Mouse (Mus musculus): Measurements from ENCODE around the gene Nanos2. TPM values are rescaled to one million over a fixed set of nuclear protein-coding genes. Genes with fewer than 3 reads are reported as not detected.

The Nanos2 gene
- polyA plus RNA-seq (2021; fragmentation: Nextera tagmentation) = not detected in 2 replicates
- long read RNA-seq, experiment 1 = 0 reads
- long read RNA-seq, experiment 2 = 0 reads

DNA sequence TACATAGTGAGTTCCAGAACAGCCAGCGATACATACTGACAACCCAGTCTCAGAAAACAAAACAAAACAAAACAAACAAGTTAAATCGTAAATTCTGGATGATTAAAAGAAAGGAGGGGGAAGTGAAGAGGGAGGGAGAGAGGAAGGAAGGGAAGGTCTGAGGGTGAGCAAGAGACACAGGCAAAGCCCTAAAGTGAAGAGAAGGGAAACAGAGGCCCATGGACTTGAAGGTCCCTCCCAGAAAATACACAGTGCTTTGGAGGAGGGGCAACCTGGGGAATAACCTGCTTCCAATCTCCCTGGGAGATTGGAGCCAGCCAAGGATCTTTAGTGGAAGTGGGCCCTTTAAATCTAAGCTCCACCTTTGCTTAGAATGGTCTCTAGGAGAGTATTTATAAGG lies at the start of gene Nanos2:
TSS of gene Nanos2 (plus strand) at position 301 of the 400 bp plus-strand sequence.

DNA sequence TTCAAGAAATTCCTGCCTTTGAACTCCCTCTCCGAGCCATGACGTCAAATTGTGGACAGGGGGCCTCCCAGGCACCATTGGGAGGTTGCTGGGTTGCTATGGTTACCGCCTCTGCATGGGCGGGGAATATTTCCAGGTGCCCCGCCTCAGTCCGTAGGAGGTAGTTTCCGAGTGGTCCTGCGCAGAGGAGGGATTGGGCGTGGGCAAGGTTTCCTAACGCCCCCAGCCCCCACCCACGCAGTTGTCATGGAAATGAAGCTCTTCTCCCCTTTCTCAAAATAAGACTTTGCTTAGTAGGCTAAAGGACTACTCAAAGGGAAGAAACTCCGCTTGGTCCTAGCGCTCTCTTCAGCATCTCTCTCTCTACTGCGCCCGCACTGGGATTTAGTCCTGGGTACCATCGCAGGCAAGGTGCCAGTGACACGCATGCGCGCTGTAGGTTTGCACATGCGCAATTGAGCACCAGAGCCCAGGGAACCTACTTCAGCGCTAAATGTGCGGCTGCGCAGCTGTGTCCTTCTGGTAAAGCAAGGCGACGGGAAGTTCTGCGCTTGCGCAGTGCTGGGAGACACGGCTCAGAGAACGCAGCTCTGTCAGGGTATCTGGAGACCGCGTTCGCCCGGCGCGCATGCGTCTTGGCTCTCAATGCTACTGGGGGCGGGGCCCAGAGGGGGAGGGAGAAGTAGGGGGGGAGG lies 3.5 kb downstream of the Nanos2 start, which contains the start of gene Mypop:
TSS of gene Mypop (plus strand) at position 645 of the 695 bp plus-strand sequence.

DNA sequence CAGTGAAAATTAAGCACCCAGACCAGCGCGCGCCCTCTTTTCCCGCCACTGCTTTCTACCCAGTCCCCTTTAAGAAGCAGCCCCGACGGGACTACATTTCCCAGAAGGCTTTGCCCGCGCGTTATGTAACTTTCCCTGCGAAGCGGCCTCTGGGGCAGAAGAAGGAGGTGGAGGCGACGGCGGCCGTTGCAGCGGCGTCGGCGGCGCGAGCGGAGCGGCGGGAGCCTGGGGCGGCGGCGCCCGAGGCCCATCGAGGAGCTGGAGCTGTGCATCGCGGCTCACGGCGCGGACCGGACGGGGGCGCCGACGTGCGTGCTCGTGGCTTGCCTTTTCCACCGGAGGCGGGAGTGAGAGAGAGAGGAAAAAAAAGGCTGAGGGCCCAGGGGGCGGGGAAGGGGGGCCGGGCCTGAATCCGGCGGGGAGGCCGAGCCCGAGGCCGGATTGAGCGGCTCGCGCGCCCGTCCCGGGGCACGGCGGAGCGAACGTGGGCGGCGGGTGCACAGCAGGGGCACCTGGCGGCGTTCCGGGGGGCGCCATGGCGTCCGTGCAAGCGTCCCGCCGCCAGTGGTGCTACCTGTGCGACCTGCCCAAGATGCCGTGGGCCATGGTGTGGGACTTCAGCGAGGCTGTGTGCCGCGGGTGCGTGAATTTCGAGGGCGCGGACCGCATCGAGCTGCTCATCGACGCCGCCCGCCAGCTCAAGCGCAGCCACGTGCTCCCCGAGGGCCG lies 16.9 kb downstream of the Nanos2 start, which contains the start of gene Irf2bp1:
TSS of gene Irf2bp1 (plus strand) at position 143 of the 729 bp plus-strand sequence.

DNA sequence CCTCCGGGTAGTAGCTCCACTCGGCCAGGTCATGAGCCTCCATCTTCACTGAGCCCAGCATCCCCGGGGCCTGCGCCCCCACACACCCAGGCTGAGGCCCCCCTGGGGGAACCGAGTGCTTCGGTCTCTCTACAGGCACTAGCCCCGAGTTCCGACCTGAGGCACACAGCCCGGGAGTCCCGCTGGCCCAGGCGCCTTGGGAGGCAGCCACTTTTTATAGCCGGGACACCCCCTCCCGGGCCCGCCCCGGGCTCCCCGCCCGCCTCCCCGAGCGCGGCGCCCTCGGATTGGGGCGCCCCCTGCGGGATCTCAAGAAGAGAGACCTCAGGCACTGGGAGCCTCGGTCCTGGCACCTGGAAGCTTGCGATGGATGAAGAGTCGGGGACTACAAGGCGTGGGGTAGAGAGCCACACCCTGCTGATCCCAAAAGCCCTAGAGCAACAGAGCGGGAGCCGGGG lies 36.2 kb downstream of the Nanos2 start, which contains the start of gene Foxa3:
TSS of gene Foxa3 (minus strand) at position 182 of the 458 bp plus-strand sequence.

DNA sequence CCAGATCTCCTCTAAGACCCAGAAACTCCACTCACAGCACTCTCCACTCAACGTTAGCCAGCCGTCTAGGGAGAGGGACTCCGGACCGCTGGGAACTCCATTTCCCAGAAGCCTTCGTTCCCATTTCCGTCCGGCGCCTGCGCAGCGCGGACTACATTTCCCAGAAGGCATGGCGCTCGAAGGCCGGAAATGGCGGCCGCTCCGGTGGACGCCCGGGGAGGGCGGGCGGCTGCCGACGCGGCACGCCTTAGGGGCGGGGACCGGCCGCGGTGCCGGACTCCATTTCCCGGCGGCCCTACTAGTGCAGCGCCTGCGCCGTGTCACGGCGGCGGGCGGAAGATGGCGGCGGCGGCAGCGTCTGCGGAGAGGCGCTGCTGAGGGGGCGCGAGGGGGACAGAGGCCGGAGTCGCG lies 36.9 kb downstream of the Nanos2 start, which contains the start of gene Sympk:
TSS of gene Sympk (plus strand) at position 282 of the 411 bp plus-strand sequence.

Other genes starting within 250 kb of the Nanos2 start
- not detected in 2 replicates for gene Psg19, start 188.9 kb upstream of the Nanos2 start, polyA plus RNA-seq (2021; fragmentation: Nextera tagmentation)
- gene Psg17, start 165.8 kb upstream of the Nanos2 start, polyA plus RNA-seq (2021; fragmentation: Nextera tagmentation) = not detected in 2 replicates
- gene Mill2, start 147.4 kb upstream of the Nanos2 start, polyA plus RNA-seq (2021; fragmentation: Nextera tagmentation) = 0.51 and 0.70 TPM in 2 replicates
- 8.7 and 9.9 TPM in 2 replicates for gene Pglyrp1, start 116.1 kb upstream of the Nanos2 start, polyA plus RNA-seq (2021; fragmentation: Nextera tagmentation)
- gene Ccdc61, start 77.0 kb upstream of the Nanos2 start, polyA plus RNA-seq (2021; fragmentation: Nextera tagmentation) = 12.1 and 13.0 TPM in 2 replicates
- 3.8 and 4.1 TPM in 2 replicates for gene Nova2, start 61.5 kb upstream of the Nanos2 start, polyA plus RNA-seq (2021; fragmentation: Nextera tagmentation)
- 4.8 and 6.6 TPM in 2 replicates for gene Mypop, start 3.8 kb downstream of the Nanos2 start, polyA plus RNA-seq (2021; fragmentation: Nextera tagmentation)
- 6.9 and 8.8 TPM in 2 replicates for gene Irf2bp1, start 16.6 kb downstream of the Nanos2 start, polyA plus RNA-seq (2021; fragmentation: Nextera tagmentation)
- not detected in 2 replicates for gene Foxa3, start 36.1 kb downstream of the Nanos2 start, polyA plus RNA-seq (2021; fragmentation: Nextera tagmentation)
- gene Sympk, start 37.0 kb downstream of the Nanos2 start, polyA plus RNA-seq (2021; fragmentation: Nextera tagmentation) = 18.9 and 23.2 TPM in 2 replicates
- 0.23 and 0.24 TPM in 2 replicates for gene Rsph6a, start 67.3 kb downstream of the Nanos2 start, polyA plus RNA-seq (2021; fragmentation: Nextera tagmentation)
- 22.3 and 22.4 TPM in 2 replicates for gene Dmwd, start 88.8 kb downstream of the Nanos2 start, polyA plus RNA-seq (2021; fragmentation: Nextera tagmentation)
- gene Dmpk, start 96.4 kb downstream of the Nanos2 start, polyA plus RNA-seq (2021; fragmentation: Nextera tagmentation) = 0.72 and 1.8 TPM in 2 replicates
- gene Six5, start 107.2 kb downstream of the Nanos2 start, polyA plus RNA-seq (2021; fragmentation: Nextera tagmentation) = 0.28 and 0.30 TPM in 2 replicates
- 0.10 and 0.23 TPM in 2 replicates for gene Gm4969, start 131.0 kb downstream of the Nanos2 start, polyA plus RNA-seq (2021; fragmentation: Nextera tagmentation)
- gene Fbxo46, start 132.5 kb downstream of the Nanos2 start, polyA plus RNA-seq (2021; fragmentation: Nextera tagmentation) = 7.0 and 8.7 TPM in 2 replicates
- 13.3 and 14.4 TPM in 2 replicates for gene Qpctl, start 161.9 kb downstream of the Nanos2 start, polyA plus RNA-seq (2021; fragmentation: Nextera tagmentation)
- 129 and 137 TPM in 2 replicates for gene Snrpd2, start 162.3 kb downstream of the Nanos2 start, polyA plus RNA-seq (2021; fragmentation: Nextera tagmentation)
- 0.13 TPM in 1 of 2 replicates, not detected in the other for gene Gipr, start 178.7 kb downstream of the Nanos2 start, polyA plus RNA-seq (2021; fragmentation: Nextera tagmentation)
- 6.0 and 6.1 TPM in 2 replicates for gene Eml2, start 189.0 kb downstream of the Nanos2 start, polyA plus RNA-seq (2021; fragmentation: Nextera tagmentation)
- gene Gpr4, start 225.1 kb downstream of the Nanos2 start, polyA plus RNA-seq (2021; fragmentation: Nextera tagmentation) = 1.5 and 2.0 TPM in 2 replicates
- gene Opa3, start 240.9 kb downstream of the Nanos2 start, polyA plus RNA-seq (2021; fragmentation: Nextera tagmentation) = 34.8 and 38.3 TPM in 2 replicates

Measured in layer of hippocampus, adult 6 months (tissue).